Mouse (Mus musculus) neural tube, embryonic 15.5 days (tissue): ENCODE results near the gene Gsdmc4. TPM values are rescaled to one million over a fixed set of nuclear protein-coding genes. Genes with fewer than 3 reads are reported as not detected.
"Not testable (repeated sequence)": the region's sequence is repeated elsewhere in the genome, so short reads cannot be mapped to it uniquely, and the experiment has no call there.

ENCODE experiments used
- ATAC-seq: fragments of 200-750 bp; cut with Nextera tagmentation; 2 replicates; pipeline ENCODE4 v1.8.0; 2017; ENCODE audit warnings: mild to moderate bottlenecking, moderate TSS enrichment, moderate library complexity; ENCODE audit not compliant: low FRiP score
- H3K27ac ChIP-seq: fragments of 300-500 bp; sonication (generic); replicated peaks from 2 replicates; pipeline ENCODE4 v1.5.1; 2015; ENCODE audit warnings: mild to moderate bottlenecking, inconsistent platforms
- H3K27me3 ChIP-seq: fragments of 300-500 bp; sonication (generic); replicated peaks from 2 replicates; pipeline ENCODE4 v1.6.1; 2015; ENCODE audit warnings: inconsistent platforms
- H3K36me3 ChIP-seq: fragments of 300-500 bp; sonication (generic); 2 replicates; pipeline ENCODE4 v1.6.1; 2015; ENCODE audit warnings: inconsistent platforms
- H3K4me1 ChIP-seq: fragments of 300-500 bp; sonication (generic); 2 replicates; pipeline ENCODE4 v1.6.1; 2015; ENCODE audit warnings: inconsistent platforms
- H3K4me2 ChIP-seq: fragments of 300-500 bp; sonication (generic); 2 replicates; pipeline ENCODE4 v1.6.1; 2015; ENCODE audit warnings: inconsistent platforms, mild to moderate bottlenecking, moderate library complexity
- H3K4me3 ChIP-seq: fragments of 300-500 bp; sonication (generic); replicated peaks from 2 replicates; pipeline ENCODE4 v1.5.1; 2015; ENCODE audit warnings: mild to moderate bottlenecking, inconsistent platforms
- H3K9ac ChIP-seq: fragments of 300-500 bp; sonication (generic); replicated peaks from 2 replicates; pipeline ENCODE4 v1.6.1; 2015; ENCODE audit warnings: mild to moderate bottlenecking, inconsistent platforms
- H3K9me3 ChIP-seq: fragments of 300-500 bp; sonication (generic); replicated peaks from 2 replicates; pipeline ENCODE4 v1.6.1; 2016; ENCODE audit warnings: inconsistent platforms
- WGBS: fragments of 180-500 bp; shearing (Covaris S2); methylation state at CpG from one replicate; pipeline ENCODE4 v1.1.7; 2015; ENCODE audit warnings: mixed read lengths; 5-methylcytosine and 5-hydroxymethylcytosine counted together
- polyA plus RNA-seq: library from polyadenylated mRNA; unstranded; fragments of >200 nt; fragmentation: Nextera tagmentation; extraction: Ambion mirVana; gene quantifications from 2 replicates; pipeline ENCODE4 v1.2.1, GENCODE M21; 2015

Gsdmc4 gene
- polyA plus RNA-seq, 1 experiment from 2014 or later, result not detected

GRCm38 (mm10) chr15:63916584-63916983, 4.5 kb upstream of the Gsdmc4 start:
- not testable (repeated sequence) for H3K4me1 ChIP-seq, H3K36me3 ChIP-seq, H3K27me3 ChIP-seq, ATAC-seq, H3K9me3 ChIP-seq, H3K4me3 ChIP-seq, H3K4me2 ChIP-seq, H3K9ac ChIP-seq, H3K27ac ChIP-seq
- 87% methylated on average over 4 of the region's 4 CpGs for WGBS

GRCm38 (mm10) chr15:63909896-63910295, 2.2 kb downstream of the Gsdmc4 start:
- H3K4me1 ChIP-seq, H3K27me3 ChIP-seq, H3K4me2 ChIP-seq, H3K9ac ChIP-seq, H3K4me3 ChIP-seq, ATAC-seq, H3K9me3 ChIP-seq, H3K27ac ChIP-seq, H3K36me3 ChIP-seq: not testable (repeated sequence)

- H3K27me3 ChIP-seq, H3K9ac ChIP-seq, H3K36me3 ChIP-seq, H3K4me2 ChIP-seq, H3K4me1 ChIP-seq, ATAC-seq, H3K4me3 ChIP-seq, H3K27ac ChIP-seq, H3K9me3 ChIP-seq: not testable (repeated sequence)
- WGBS, result 36% methylated on average over 9 of the region's 9 CpGs
Measured at GRCm38 (mm10) chr15:63895560-63896353, 16.3 kb downstream of the Gsdmc4 start.

DNA sequence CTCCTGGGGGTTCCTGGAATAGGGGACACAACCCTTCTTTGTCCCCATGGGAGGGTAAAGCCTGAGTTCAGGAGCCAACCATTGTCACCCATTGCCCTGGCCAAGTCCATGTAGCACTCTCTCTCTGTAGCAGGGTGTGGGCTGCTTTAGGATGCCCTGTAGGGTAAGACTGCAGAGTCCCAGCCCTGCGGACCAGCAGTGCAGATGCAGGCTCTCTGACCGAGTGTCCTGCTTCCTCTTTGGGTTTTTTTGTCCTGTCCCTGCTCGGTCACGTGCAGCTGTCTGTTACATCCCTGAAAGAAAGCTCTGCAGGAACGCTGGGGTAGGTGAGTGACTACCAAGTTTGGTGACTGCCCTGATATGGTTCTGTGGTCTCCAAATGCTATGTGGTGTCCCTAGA, 23.7 kb downstream of the Gsdmc4 start:
- H3K27me3 ChIP-seq, H3K9ac ChIP-seq, H3K4me1 ChIP-seq, H3K4me3 ChIP-seq, ATAC-seq, H3K27ac ChIP-seq, H3K4me2 ChIP-seq, H3K36me3 ChIP-seq, H3K9me3 ChIP-seq: not testable (repeated sequence)
- WGBS, result 65% methylated on average over 5 of the region's 5 CpGs

- not testable (repeated sequence) for H3K9ac ChIP-seq, ATAC-seq, H3K9me3 ChIP-seq, H3K4me2 ChIP-seq, H3K27me3 ChIP-seq, H3K4me1 ChIP-seq, H3K36me3 ChIP-seq, H3K27ac ChIP-seq, H3K4me3 ChIP-seq
- WGBS, result no CpG with 5 or more reads among the region's 5 CpGs
Measured at GRCm38 (mm10) chr15:63887949-63888348, 24.1 kb downstream of the Gsdmc4 start.

GRCm38 (mm10) chr15:63878458-63878857, 33.6 kb downstream of the Gsdmc4 start, which contains the start of gene Gsdmc3:
Gsdmc3 (minus strand) TSS chr15:63878558.
- H3K9ac ChIP-seq, H3K27me3 ChIP-seq, H3K27ac ChIP-seq, H3K4me2 ChIP-seq, H3K4me3 ChIP-seq, H3K36me3 ChIP-seq, H3K4me1 ChIP-seq, H3K9me3 ChIP-seq, ATAC-seq: not testable (repeated sequence)
- WGBS, result 87% methylated on average over 1 of the region's 3 CpGs

GRCm38 (mm10) chr15:63876160-63876559, 35.9 kb downstream of the Gsdmc4 start:
- H3K9me3 ChIP-seq, H3K27ac ChIP-seq, H3K4me2 ChIP-seq, H3K27me3 ChIP-seq, H3K4me1 ChIP-seq, ATAC-seq, H3K4me3 ChIP-seq, H3K36me3 ChIP-seq, H3K9ac ChIP-seq: not testable (repeated sequence)

DNA sequence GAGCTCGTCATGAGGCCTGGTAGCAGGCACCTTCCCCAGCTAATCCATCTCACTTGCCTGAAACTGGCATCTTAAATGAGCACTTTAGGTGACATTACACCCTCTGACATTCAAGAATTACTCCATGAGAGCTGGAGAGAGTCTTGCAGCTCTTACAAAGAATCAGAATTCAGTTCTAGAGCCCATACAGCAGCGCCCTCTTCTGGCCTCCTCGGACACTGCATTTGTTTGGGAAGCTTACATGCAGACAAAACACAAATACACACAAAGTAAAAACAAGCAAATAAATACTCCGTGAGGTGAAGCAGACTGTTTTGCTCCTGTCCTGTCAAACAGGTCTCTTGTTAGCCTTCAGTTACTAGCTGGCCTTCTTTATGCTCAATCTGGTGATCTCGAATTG, 50.1 kb downstream of the Gsdmc4 start:
- not testable (repeated sequence) for H3K27me3 ChIP-seq, H3K4me3 ChIP-seq, ATAC-seq, H3K9ac ChIP-seq, H3K4me1 ChIP-seq, H3K36me3 ChIP-seq, H3K9me3 ChIP-seq, H3K27ac ChIP-seq, H3K4me2 ChIP-seq
- 42% methylated on average over 5 of the region's 5 CpGs for WGBS

Other genes with a start within 250 kb of the Gsdmc4 start
- not detected in 2 replicates for gene Gsdmc2, start 67.1 kb downstream of the Gsdmc4 start, polyA plus RNA-seq
- gene Gsdmc3, start 33.7 kb downstream of the Gsdmc4 start, polyA plus RNA-seq, result 0.08 TPM in 1 of 2 replicates, not detected in the other
- gene Fam49b, start 148.2 kb upstream of the Gsdmc4 start, polyA plus RNA-seq, result 130 and 132 TPM in 2 replicates